Mouse (Mus musculus) kidney, adult 18-20 months (tissue): ENCODE results near the gene Bricd5.

Source experiments
- DNase-seq: peaks from one replicate; pipeline ENCODE4 v3.0.0; 2021

The Bricd5 gene

DNA sequence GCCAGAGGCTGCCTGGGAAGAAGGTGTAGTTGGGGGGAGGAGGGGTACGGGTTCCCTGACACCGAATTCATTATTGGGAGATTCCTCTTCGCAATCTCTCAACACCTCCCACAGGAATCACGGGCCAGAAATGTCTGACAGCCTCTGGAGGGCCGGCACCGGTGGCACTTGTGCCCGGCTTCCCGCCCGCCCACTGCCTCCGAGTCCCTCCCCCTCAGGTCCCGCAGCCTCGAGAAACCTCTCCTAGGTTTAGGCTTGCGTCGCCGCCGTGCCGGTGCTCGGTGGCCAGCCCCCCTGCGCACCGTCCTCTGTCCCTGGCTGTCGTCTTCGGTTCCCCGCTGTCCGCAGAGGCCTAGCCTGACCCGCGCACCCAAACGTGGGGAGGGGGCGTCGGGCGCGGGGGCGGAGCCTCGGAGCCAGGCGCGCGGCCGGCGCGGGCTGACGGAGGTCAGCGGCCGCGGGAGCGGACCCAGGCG, 14.5 kb downstream of the Bricd5 start, which contains the start of gene Caskin1:
TSS of gene Caskin1 (plus strand) at position 416 of the 476 bp plus-strand sequence.
- no peak for DNase-seq

DNA sequence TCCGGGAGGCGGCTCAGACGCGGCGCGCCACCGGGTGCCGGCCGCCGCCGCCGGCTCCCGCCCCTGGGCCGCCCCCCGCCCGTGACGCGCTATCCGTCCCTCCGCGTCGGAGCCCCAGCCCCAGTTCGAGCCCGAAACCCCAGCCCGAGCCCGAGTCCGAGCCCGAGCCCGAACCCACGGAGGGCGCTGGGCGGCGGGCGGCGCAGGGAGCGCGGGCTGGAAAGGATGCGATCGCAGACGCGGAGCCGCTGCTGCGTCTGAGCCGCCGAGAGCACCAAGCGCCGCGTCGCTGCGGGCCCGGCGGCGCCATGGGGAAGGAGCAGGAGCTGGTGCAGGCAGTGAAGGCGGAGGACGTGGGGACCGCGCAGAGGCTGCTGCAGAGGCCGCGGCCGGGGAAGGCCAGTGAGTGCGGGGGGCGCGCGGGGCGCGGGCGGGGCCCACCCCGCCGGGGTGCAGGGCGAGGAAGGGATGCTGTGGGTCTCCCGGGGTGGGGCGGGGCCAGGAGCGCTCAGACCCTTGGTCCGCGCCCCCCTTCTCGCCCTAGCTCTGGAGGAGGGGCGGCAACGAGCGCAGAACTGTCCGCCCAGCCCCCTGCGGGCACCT, 15.1 kb downstream of the Bricd5 start:
- DNase-seq: no peak

DNA sequence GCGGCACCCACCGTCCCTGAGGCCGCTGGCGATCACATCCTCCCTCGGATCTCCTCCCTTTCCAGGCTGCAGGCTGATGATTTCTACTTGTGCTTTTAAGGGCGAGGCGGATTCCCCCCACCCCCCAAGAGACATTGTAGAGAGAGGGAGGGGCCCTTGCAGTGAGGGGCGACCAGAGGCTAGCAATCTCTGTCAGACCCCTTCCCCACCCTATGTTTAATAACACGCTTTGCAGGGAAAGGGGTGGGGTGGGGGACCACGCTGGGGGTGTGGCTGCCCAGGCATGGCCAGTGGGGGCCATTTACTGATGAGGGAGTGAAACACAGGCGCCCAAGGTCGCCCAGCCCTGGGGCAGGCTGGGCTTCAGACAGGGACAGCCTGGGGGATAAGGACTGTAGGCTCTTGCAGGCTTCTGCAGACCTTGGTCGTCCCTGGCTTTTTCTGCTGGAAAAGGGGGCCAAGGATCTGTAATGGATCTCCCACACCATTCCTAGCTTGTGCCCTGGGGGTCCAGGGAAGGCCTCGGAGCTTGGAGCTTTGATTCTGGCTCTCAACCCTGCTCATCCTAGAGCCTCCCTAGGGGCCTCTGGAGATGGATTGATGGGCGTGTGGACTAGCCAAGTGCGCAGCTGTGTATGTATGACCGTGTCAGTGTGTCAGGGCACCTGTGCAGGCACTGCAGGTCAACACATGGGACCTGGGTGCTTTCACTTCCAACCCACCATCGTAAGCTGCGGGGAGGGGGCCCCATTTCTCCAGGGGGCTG, 15.8 kb downstream of the Bricd5 start:
- no peak for DNase-seq

DNA sequence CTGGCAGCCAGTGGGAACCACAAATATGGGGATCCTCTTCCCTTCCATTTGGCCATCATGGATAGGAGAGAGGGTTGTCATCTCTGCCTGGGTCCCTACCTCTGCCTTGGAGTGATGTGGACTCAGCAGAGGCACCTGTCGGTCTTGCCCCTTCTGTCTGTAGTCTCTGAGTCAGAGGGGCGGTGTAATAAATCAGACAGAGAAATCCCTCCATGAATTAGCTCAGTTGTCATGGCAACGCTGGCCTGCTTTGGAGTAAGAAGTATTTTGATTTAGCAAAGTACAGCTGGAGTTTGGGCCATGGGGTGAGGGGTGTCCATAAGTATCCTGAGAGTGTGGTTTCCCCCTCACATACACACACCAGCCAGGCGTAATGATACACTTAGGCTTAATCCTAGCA, 16.7 kb downstream of the Bricd5 start:
- no peak for DNase-seq

DNA sequence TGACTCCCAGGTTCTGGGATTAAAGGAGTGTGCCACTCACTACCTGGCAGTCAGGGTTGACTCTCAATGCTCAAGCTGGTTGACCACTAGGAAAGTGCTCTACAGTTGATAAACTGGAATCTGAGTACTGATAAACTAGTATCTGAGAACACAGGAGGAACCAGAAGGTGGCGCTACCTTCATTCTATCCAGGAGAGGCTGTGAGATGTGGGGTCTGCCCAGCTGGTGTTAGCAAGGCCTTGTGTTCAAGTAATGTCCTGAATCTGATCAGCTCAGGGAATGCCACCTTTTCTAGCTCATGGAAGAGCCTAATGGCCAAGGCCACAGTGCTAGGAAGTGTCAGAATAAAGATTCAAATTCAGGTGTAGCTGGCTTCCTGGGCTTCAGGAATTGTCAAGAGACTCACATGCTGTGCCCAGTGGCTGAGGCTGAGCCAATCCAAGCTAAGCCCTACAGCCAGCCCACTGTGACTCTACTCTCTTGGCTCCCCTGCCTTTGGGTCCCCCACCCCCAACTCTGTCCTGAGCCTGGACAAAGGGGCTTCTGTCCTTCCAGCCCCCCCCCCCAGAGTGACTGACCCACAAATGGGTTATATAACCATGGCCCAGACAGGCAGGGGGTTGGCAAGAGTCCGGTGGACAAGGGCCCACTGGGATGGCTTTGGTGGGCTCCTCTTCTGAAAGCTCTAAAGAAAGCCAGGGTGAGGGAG, 21.1 kb downstream of the Bricd5 start:
- DNase-seq: peak; percentile 45

DNA sequence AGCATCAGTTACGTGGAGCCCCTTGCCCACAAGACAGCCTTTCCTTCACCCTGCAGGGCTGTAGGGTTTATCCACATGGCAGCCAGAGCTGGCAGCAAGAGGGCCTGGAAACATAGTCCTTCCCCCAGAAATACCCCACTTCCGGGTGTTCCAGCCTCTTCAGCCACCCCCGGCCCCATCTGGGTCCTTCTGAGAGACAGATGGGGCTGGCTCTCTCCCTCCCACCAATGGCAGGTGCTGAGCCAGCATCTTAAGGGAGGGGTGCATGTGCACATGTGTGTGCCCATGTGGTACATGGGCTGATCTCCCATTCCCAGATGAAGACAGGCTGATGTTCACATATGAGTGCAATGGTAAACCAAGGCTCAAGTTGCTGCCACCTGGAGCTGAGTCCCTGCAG, 21.8 kb downstream of the Bricd5 start:
- DNase-seq: no peak

DNA sequence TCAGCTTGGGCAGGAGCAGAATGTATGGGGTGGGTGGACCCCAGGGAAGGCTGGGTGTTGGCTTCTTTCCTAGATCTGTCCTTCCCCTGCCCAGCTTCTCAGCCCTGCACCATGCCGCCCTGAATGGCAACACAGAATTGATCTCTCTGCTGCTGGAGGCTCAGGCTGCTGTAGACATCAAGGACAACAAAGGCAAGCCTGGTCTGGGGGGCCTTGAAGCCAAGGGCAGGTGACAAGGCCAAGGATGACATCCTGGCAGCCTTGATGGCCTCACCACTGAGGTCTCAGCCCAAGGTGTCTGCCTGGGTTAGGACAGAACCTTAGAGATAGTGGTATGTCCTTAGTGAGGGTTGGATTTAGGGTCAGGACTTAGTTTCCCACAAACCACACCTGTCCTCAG, 22.3 kb downstream of the Bricd5 start:
- no peak for DNase-seq

DNA sequence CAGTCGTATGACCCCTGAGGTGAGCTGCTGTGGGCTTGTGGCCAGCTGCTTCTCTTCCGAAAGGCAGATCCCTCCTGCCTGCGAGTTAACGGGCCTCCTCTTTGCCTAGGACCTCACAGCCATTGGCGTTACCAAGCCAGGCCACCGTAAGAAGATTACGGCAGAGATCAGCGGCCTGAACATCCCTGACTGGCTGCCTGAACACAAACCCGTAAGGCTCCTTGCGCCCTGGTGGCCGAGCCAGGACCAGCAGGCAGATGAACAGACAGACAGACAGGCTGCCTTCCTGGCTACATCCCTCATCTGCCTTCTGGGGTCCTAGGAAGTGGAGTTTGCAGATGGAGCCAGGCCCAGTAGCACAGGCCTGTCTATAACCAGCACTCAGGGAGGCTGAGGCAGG, 28.5 kb downstream of the Bricd5 start:
- no peak for DNase-seq

DNA sequence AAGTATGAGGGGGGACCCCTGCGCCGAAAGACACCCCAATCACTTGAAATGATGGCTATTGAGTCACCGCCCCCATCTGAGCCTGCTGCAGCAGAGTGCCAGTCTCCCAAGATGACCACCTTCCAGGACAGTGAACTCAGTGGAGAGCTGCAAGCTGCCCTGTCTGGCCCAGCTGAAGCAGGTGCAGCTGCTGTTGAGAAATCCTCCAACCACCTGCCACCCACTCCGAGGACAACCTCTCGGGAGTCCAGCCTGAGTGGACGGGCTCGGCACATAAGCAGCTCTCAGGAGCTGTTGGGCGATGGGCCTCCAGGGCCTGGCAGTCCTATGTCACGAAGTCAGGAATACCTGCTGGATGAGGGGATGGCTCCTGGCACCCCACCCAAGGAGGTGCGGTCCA, 30.4 kb downstream of the Bricd5 start:
- DNase-seq: no peak

DNA sequence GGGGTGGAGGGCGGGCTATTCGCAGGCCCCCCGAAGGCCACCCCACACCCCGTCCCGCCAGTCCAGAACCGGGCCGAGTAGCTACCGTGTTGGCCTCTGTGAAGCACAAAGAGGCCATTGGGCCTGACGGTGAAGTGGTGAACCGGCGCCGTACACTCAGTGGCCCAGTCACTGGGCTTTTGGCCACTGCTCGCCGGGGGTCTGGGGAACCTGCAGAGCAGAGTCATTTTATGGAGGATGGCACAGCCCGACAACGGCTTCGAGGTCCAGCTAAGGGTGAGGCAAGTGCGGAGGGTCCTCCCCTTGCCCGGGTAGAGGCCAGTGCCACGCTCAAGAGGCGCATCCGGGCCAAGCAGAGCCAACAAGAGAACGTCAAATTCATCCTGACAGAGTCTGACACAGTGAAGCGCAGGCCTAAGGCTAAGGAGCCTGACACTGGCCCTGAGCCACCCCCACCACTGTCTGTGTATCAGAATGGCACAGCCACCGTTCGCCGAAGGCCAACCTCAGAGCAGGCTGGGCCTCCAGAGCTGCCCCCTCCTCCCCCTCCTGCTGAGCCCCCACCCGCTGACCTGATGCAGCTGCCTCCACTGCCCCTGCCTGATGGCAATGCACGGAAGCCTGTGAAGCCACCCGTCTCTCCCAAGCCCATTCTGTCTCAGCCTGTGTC, 31.7 kb downstream of the Bricd5 start:
- DNase-seq: no peak

DNA sequence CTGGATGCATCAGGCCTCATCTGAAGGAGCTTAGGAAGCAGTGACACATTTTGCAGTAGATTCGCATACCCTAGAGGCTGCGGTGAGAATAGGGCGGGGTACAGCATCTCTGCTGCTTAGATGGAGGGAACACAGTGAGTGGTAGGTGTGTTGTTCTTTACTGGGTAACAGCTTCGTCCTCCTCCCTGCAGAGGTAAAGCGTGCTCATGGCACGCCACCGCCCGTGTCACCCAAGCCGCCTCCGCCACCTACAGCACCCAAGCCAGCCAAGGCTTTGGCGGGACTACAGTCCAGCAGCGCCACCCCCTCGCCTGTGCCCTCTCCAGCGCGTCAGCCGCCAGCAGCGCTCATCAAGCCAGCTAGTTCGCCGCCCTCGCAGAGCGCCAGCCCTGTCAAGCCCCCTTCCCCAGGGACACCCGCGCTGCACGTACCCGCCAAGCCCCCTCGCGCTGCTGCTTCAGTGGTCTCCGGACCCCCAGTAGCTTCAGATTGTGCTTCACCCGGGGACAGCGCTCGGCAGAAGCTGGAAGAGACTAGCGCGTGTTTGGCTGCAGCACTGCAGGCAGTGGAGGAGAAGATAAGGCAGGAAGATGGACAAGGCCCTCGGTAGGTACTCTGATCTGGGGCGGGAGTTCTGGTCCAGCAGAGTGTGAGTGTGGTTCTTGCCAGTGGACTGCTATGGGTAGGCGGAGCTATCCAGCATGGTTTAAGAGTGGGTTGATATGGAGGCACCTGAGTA, 32.8 kb downstream of the Bricd5 start:
- DNase-seq: no peak

DNA sequence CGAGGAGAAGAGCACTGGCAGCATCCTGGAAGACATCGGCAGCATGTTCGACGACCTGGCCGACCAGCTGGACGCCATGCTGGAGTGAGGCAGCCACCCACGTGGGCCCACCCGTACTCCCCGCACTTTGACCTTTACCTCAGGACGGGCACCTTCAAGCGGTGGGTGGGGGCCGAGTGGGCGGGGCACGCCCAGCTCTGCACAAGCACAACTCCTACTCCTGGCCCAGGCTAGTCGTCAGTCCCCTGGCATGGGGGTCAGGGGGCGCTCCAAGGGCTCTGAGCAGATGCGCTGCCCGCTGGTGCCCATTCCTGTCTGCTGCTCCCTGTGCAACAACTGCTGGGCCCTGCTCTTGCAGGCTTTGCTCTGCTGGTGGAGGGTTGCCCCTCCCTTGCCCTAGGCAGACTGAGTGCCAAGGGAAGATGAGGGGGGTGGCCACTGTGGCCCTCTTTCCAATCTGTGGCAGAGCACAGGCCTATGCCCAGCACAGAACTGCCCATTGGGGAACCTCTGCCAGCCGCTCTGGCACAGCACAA, 33.5 kb downstream of the Bricd5 start:
- no peak for DNase-seq

DNA sequence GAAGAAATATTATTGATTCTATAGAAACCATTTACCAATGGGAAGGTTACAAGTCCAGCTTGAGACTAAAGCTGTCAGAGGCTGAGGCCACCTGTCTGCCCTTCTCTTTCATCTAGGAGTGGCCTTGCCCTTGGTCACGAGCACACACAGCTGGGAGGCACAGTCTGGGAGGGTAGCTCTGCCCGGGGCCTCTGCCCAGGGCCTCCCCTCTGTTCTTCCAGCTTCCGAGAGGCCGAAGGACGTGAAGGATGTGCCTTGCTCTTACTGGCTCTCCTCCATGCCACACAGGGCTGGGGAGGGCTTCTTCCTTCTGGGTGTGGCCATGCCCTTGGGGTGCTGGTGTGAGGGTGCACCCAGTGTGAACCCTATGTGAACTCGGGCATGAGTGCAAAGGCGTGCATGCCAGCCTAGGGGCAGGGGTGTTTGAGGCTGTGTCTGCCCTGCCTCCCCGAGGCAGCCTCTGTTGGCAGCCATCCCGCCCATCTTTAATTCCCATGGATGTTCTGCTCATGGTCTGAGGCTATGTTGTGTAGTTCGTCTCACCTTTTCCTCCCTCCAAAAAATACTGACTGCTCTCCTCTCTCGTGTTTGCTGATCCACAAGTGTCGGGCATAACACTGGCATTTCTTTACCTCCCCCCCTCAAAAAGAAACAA, 34.2 kb downstream of the Bricd5 start:
- DNase-seq: no peak

DNA sequence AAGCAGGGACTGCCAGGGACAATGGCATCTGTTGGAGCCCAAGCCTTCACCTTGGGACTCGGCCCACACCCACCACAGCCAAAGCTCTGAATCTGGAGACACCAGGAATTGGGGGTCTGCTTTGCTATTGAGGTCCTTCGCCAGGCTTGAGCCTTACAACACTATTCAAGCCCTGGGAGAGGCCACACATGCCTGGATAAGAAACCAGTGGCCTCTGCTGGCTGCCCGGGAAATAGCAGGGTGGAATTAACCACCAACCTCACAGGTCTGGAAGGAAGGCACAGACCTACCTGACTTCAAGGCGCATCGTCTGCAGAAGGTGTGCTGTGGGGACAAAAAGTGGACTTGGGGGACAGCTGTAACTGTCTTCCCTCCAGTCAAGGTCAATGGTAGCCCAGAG, 39.9 kb downstream of the Bricd5 start:
- peak; percentile 72 for DNase-seq

DNA sequence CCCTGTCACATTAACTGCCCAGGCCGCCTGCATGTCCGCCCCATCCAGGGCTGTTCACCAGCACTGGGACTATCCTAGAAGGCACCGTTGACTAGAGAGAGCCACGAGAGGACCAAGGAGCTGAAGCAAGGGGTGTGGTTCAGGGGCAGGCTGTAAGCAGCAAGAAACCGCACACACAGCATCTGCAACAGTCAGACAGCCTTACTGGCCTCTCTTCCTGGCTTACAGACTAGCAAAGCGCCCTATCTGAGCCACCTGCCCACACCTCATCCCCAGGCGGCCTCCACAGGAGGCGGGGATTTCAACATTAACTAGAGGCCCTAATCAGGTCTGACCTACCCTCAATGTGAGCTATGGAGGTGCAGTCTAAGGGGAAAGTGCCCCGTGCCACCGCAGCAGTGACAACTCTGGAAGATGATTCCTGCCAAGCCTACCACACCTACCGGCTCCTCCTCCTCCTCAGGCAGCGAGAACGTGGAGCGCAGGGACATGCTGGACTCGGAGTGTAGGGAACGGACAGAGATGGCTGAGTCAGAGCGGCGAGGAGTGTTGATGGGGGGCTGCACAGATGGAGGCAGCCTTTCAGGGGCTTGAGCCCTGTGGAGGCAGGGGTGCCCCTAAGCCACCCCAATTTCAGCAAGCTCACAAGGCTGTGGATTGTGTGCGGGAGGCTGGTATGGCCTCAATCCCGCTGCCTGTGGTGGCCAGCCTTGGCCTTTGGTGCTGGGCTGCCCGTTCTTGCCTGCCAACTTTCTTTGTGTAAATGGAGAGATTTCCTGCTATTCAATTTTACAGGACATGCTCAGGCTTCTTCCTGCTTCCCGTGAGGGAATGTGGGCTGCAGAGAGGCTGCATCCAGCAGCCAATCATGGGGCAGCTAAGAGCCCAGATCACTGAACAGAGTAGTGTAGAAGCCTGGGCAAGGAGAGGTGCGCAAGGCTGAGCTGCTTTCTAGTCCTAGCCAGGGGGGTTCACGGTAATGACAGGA, 40.9 kb downstream of the Bricd5 start:
- peak; percentile 10 for DNase-seq

DNA sequence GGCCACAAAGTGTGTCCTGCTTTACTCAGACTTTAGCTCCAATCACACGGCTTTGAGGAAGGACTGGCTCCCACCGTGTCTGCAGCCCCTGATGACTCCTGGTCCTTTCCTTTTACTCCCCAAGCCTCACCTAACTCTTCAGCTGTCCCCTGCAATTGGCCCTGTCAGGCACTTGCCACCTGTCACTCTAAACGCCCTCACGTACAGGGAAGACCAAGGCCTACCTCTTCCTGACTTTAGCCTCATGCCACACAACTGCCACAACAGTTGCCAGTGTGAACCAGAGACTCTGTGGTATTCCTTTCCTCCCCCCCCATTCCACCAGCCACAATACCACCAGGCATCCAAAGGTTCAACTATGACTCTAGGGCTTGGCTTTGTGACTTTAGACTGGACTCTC, 46.8 kb downstream of the Bricd5 start:
- no peak for DNase-seq

DNA sequence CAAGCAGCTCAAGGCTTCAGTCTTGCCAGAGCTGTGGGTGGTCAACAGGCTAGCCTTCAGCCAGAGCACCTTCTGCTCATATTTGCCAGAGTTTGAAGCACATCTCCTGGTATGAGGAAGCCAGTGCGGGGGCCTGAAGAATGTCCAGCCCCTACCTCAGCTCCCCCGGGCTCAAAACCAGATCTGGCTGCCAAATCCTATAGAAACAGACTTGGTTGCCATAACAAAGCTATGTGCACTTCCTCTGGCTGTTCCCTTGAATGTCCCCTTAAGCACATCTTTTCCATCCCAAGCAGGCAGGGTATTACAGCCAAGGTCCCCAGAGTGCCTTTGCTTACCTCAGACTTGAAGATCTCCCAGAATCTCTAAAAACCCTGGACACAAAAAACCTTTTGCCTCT, 51.0 kb downstream of the Bricd5 start:
- no peak for DNase-seq
